Mouse (Mus musculus) myocyte (in vitro differentiated cells): ENCODE measurements at regions not wholly inside any gene's neighbourhood (a gene's known extent, or its start where the extent isn't known, plus 50 kb on each side); places are given as distances from the start of the nearest gene placed in this dataset.

ENCODE experiments used
- E2F4 ChIP-seq: IDR thresholded peaks from one replicate; pipeline ENCODE4 v1.6.1; 2011; ENCODE audit warnings: mild to moderate bottlenecking, control low read depth, moderate library complexity; ENCODE audit not compliant: insufficient read depth
- MAX ChIP-seq: IDR thresholded peaks from one replicate; pipeline ENCODE4 v1.6.1; 2011; ENCODE audit warnings: low read depth, mild to moderate bottlenecking, control low read depth
- MYOG ChIP-seq, 3 experiments: IDR thresholded peaks; one replicate each; pipeline ENCODE4 v1.6.1; 2011; ENCODE audit warnings: control low read depth in 2 of 3, low read depth in 2 of 3, mild to moderate bottlenecking in 2 of 3; ENCODE audit not compliant: insufficient read length in 2 of 3, control insufficient read depth in 1 of 3, insufficient read depth in 1 of 3
- POLR2A ChIP-seq: IDR thresholded peaks from one replicate; pipeline ENCODE4 v1.6.1; 2011; ENCODE audit warnings: low read depth, mild to moderate bottlenecking, control low read depth, moderate library complexity; ENCODE audit not compliant: insufficient read length
- POLR2AphosphoS2 ChIP-seq: IDR thresholded peaks from one replicate; pipeline ENCODE4 v1.6.1; 2011; ENCODE audit warnings: low read depth, control low read depth; ENCODE audit not compliant: insufficient read length
- SRF ChIP-seq: IDR thresholded peaks from one replicate; pipeline ENCODE4 v1.6.1; 2011; ENCODE audit warnings: low read depth; ENCODE audit not compliant: control insufficient read depth, insufficient read length
- USF1 ChIP-seq: IDR thresholded peaks from one replicate; pipeline ENCODE4 v1.6.1; 2011; ENCODE audit warnings: low read depth, mild to moderate bottlenecking, control low read depth, moderate library complexity

GRCm38 (mm10) chr8:8044926-8045325 lies 616.1 kb downstream of the Efnb2 start:
- TF ChIP-seq POLR2A (no peak), SRF (no peak), MYOG (IDR thresholded peaks at IDR 0.05; ENCODE audit: control insufficient read depth in 1 of 3, insufficient read depth in 1 of 3, insufficient read length in 2 of 3, low read depth in 2 of 3) (no peak), MAX (no peak), USF1 (no peak), E2F4 (no peak), POLR2AphosphoS2 (no peak)
